Mouse (Mus musculus) liver, postnatal 0 days (tissue): ENCODE data around the gene Miox. TPM values are rescaled to one million over a fixed set of nuclear protein-coding genes. Genes with fewer than 3 reads are reported as not detected.

Source experiments
- ATAC-seq: fragments of 200-750 bp; cut with Nextera tagmentation; 2 replicates; pipeline ENCODE4 v1.8.0; 2017; ENCODE audit warnings: mild to moderate bottlenecking, moderate library complexity
- DNase-seq: peaks from one replicate; pipeline ENCODE4 v3.0.0-alpha.2; 2016
- H3K27ac ChIP-seq: fragments of 300-500 bp; sonication (generic); 2 replicates; pipeline ENCODE4 v1.5.1; 2014; ENCODE audit warnings: antibody characterized with exemption, moderate library complexity, mild to moderate bottlenecking, low read depth
- H3K27me3 ChIP-seq: fragments of 300-500 bp; sonication (generic); 2 replicates; pipeline ENCODE4 v1.6.1; 2014; ENCODE audit warnings: low read length, control low read depth, mixed read lengths; ENCODE audit not compliant: insufficient read depth
- H3K36me3 ChIP-seq: fragments of 300-500 bp; sonication (generic); replicated peaks from 2 replicates; pipeline ENCODE4 v1.6.1; 2014; ENCODE audit warnings: mild to moderate bottlenecking, control low read depth, low read length, moderate library complexity, mixed read lengths; ENCODE audit not compliant: insufficient read depth
- H3K4me1 ChIP-seq: fragments of 300-500 bp; sonication (generic); 2 replicates; pipeline ENCODE4 v1.6.1; 2014; ENCODE audit warnings: antibody characterized with exemption, mild to moderate bottlenecking, control low read depth; ENCODE audit not compliant: insufficient read depth
- H3K4me2 ChIP-seq: fragments of 300-500 bp; sonication (generic); 2 replicates; pipeline ENCODE4 v1.6.1; 2014; ENCODE audit warnings: low read depth, mild to moderate bottlenecking, low read length, moderate library complexity, mixed read lengths
- H3K4me3 ChIP-seq: fragments of 300-500 bp; sonication (generic); 2 replicates; pipeline ENCODE4 v1.5.1; 2014; ENCODE audit warnings: low read depth, low read length
- H3K9ac ChIP-seq: fragments of 300-500 bp; sonication (generic); replicated peaks from 2 replicates; pipeline ENCODE4 v1.6.1; 2014; ENCODE audit warnings: mild to moderate bottlenecking, moderate library complexity
- H3K9me3 ChIP-seq: fragments of 300-500 bp; sonication (generic); 2 replicates; pipeline ENCODE4 v1.6.1; 2016; ENCODE audit warnings: mild to moderate bottlenecking, control low read depth, low read length, mixed read lengths
- CTCF ChIP-seq: sonication (generic); IDR thresholded peaks from 2 replicates; pipeline ENCODE4 v1.5.1; 2016; ENCODE audit warnings: antibody characterized with exemption, low read depth
- EP300 ChIP-seq: IDR thresholded peaks from 2 replicates; pipeline ENCODE4 v1.6.1; 2016; ENCODE audit warnings: antibody characterized with exemption, low read depth, mild to moderate bottlenecking
- WGBS: fragments of 180-500 bp; shearing (Covaris S2); extraction: QIAGEN DNeasy Blood & Tissue Kit; methylation state at CpG from one replicate; pipeline ENCODE4 v1.1.7; 2014; ENCODE audit not compliant: insufficient replicate concordance; 5-methylcytosine and 5-hydroxymethylcytosine counted together
- polyA plus RNA-seq: library from polyadenylated mRNA; unstranded; fragments of >200 nt; fragmentation: Nextera tagmentation; extraction: Ambion mirVana; gene quantifications from 2 replicates; pipeline ENCODE4 v1.2.1, GENCODE M21; 2015

Gene Miox
- polyA plus RNA-seq, 1 experiment from 2014 or later, result 27.0 TPM

- DNase-seq (no peak), ATAC-seq (no peak)
- H3K9me3 ChIP-seq, result no peaks in the 10 kb centered on the region
- no peak overlapping the region for H3K4me3 ChIP-seq
- H3K4me2 ChIP-seq, result no peak overlapping the region
- H3K27ac ChIP-seq, result no peak overlapping the region
- H3K4me1 ChIP-seq, result no peaks in the 10 kb centered on the region
- H3K36me3 ChIP-seq, result peaks cover 96% of the 10 kb centered on the region
- TF ChIP-seq EP300 (no peak), CTCF (no peak)
- no peaks in the 10 kb centered on the region for H3K27me3 ChIP-seq
- H3K9ac ChIP-seq, result no peak overlapping the region
- WGBS, result 96% methylated on average over 4 of the region's 4 CpGs
These were observed 30.9 kb downstream of the Miox start for GRCm38 (mm10) chr15:89365141-89365551.

- H3K9ac ChIP-seq, result no peak overlapping the region
- peaks cover 13% of the 10 kb centered on the region for H3K4me1 ChIP-seq
- DNase-seq (no peak), ATAC-seq (no peak)
- WGBS, result 83% methylated on average over 13 of the region's 13 CpGs
- H3K36me3 ChIP-seq, result peaks cover 52% of the 10 kb centered on the region
- H3K9me3 ChIP-seq, result no peaks in the 10 kb centered on the region
- no peak for TF ChIP-seq CTCF
- no peak for TF ChIP-seq EP300
- H3K27ac ChIP-seq, result no peak overlapping the region
- no peak overlapping the region for H3K4me3 ChIP-seq
- H3K27me3 ChIP-seq, result 0 out of 2 replicates have a peak, but pooled peaks cover 5% of the 10 kb centered on the region
- no peak overlapping the region for H3K4me2 ChIP-seq
These were observed 37.9 kb downstream of the Miox start for GRCm38 (mm10) chr15:89372068-89372467.

- Histone ChIP-seq H3K36me3 (peaks cover 48% of the 10 kb centered on the region), H3K4me1 (peaks cover 16% of the 10 kb centered on the region), H3K9ac (peak overlapping the region; percentile 76), H3K27me3 (peaks cover 9% of the 10 kb centered on the region), H3K27ac (peak overlapping the region; percentile 97), H3K4me2 (peak overlapping the region; percentile 94), H3K9me3 (no peaks in the 10 kb centered on the region), H3K4me3 (peak overlapping the region; percentile 84)
- TF ChIP-seq CTCF (no peak), EP300 (no peak)
- WGBS, result 83% methylated on average over 7 of the region's 7 CpGs
- no peak for DNase-seq
- ATAC-seq, result no peak
These were observed 38.3 kb downstream of the Miox start for GRCm38 (mm10) chr15:89372536-89372935.

- H3K4me2 ChIP-seq, result peak overlapping the region; percentile 94
- peaks cover 41% of the 10 kb centered on the region for H3K36me3 ChIP-seq
- peak overlapping the region; percentile 76 for H3K9ac ChIP-seq
- WGBS, result 1% methylated on average over 35 of the region's 35 CpGs
- TF ChIP-seq EP300 (no peak), CTCF (peak; percentile 87)
- ATAC-seq, result peak; percentile 80
- H3K4me3 ChIP-seq, result peak overlapping the region; percentile 84
- H3K4me1 ChIP-seq, result peaks cover 19% of the 10 kb centered on the region
- DNase-seq, result peak; percentile 91
- peaks cover 16% of the 10 kb centered on the region for H3K27me3 ChIP-seq
- no peaks in the 10 kb centered on the region for H3K9me3 ChIP-seq
- peak overlapping the region; percentile 97 for H3K27ac ChIP-seq
These were observed 39.0 kb downstream of the Miox start for GRCm38 (mm10) chr15:89373027-89373761.

GRCm38 (mm10) chr15:89373762-89374248, 39.6 kb downstream of the Miox start, which contains the start of gene Sco2:
Gene Sco2 (minus strand): TSS chr15:89373846.
- H3K4me2 ChIP-seq, result peak within 1 kb of the TSS; percentile 94
- H3K27ac ChIP-seq, result peak within 1 kb of the TSS; percentile 97
- peaks cover 22% of the 10 kb centered on the region for H3K27me3 ChIP-seq
- WGBS, result under 1% methylated on average over 40 of the region's 42 CpGs
- no peak for TF ChIP-seq EP300
- TF ChIP-seq CTCF, result peak; percentile 94
- no peaks in the 10 kb centered on the region for H3K9me3 ChIP-seq
- H3K36me3 ChIP-seq, result peaks cover 35% of the 10 kb centered on the region
- H3K4me1 ChIP-seq, result peaks cover 25% of the 10 kb centered on the region
- DNase-seq (peak; percentile 96), ATAC-seq (peak; percentile 71)
- H3K9ac ChIP-seq, result peak within 1 kb of the TSS; percentile 76
- peak within 1 kb of the TSS; percentile 84 for H3K4me3 ChIP-seq

- peak overlapping the region; percentile 94 for H3K4me2 ChIP-seq
- H3K9ac ChIP-seq, result peak overlapping the region; percentile 76
- 56% methylated on average over 9 of the region's 9 CpGs for WGBS
- DNase-seq (no peak), ATAC-seq (no peak)
- peaks cover 30% of the 10 kb centered on the region for H3K36me3 ChIP-seq
- peaks cover 27% of the 10 kb centered on the region for H3K27me3 ChIP-seq
- TF ChIP-seq EP300 (no peak), CTCF (no peak)
- H3K27ac ChIP-seq, result peak overlapping the region; percentile 97
- H3K4me3 ChIP-seq, result peak overlapping the region; percentile 84
- peaks cover 30% of the 10 kb centered on the region for H3K4me1 ChIP-seq
- no peaks in the 10 kb centered on the region for H3K9me3 ChIP-seq
These were observed 40.1 kb downstream of the Miox start for GRCm38 (mm10) chr15:89374340-89374739.
